Mouse (Mus musculus) liver, adult (tissue): ENCODE measurements around the gene Nop9.

Source experiments
- GATA4 ChIP-seq: IDR thresholded peaks from 2 replicates; pipeline ENCODE4 v1.6.1; 2014; ENCODE audit warnings: mild to moderate bottlenecking, low read length; ENCODE audit not compliant: insufficient replicate concordance

The Nop9 gene

GRCm38 (mm10) chr14:55747051-55747847 is 1.8 kb downstream of the Nop9 start:
- TF ChIP-seq GATA4, result no peak

- no peak for TF ChIP-seq GATA4
Observed at GRCm38 (mm10) chr14:55757566-55757965, 12.1 kb downstream of the Nop9 start.

GRCm38 (mm10) chr14:55758363-55758784 is 12.9 kb downstream of the Nop9 start, which contains the start of gene Cideb:
Cideb (minus strand) TSS chr14:55758458.
- TF ChIP-seq GATA4, result no peak

GRCm38 (mm10) chr14:55761163-55761562 is 15.7 kb downstream of the Nop9 start, which contains the start of gene Ltb4r2:
Ltb4r2 (plus strand) TSS chr14:55761428.
- no peak for TF ChIP-seq GATA4

- TF ChIP-seq GATA4, result no peak
Observed at GRCm38 (mm10) chr14:55762001-55762821, 16.7 kb downstream of the Nop9 start.

GRCm38 (mm10) chr14:55763166-55763565 is 17.7 kb downstream of the Nop9 start:
- no peak for TF ChIP-seq GATA4

- TF ChIP-seq GATA4, result no peak
Observed at GRCm38 (mm10) chr14:55765696-55766095, 20.2 kb downstream of the Nop9 start, which contains the start of gene Ltb4r1. Ltb4r1 (plus strand) TSS chr14:55765962.

- no peak for TF ChIP-seq GATA4
Observed at GRCm38 (mm10) chr14:55767519-55768414, 22.3 kb downstream of the Nop9 start.

GRCm38 (mm10) chr14:55768555-55768954 is 23.1 kb downstream of the Nop9 start:
- TF ChIP-seq GATA4, result no peak

GRCm38 (mm10) chr14:55769087-55769703 is 23.7 kb downstream of the Nop9 start:
- no peak for TF ChIP-seq GATA4

GRCm38 (mm10) chr14:55776711-55777110 is 31.2 kb downstream of the Nop9 start:
- no peak for TF ChIP-seq GATA4

GRCm38 (mm10) chr14:55777176-55777575 is 31.7 kb downstream of the Nop9 start:
- no peak for TF ChIP-seq GATA4

GRCm38 (mm10) chr14:55777806-55778205 is 32.3 kb downstream of the Nop9 start:
- no peak for TF ChIP-seq GATA4

- TF ChIP-seq GATA4, result no peak
Observed at GRCm38 (mm10) chr14:55778686-55779085, 33.2 kb downstream of the Nop9 start.
